Mouse (Mus musculus) midbrain, postnatal 0 days (tissue): ENCODE measurements around the gene Dmtf1. TPM values are rescaled to one million over a fixed set of nuclear protein-coding genes. Genes with fewer than 3 reads are reported as not detected.
"Not testable (repeated sequence)": the region's sequence is repeated elsewhere in the genome, so short reads cannot be mapped to it uniquely, and the experiment has no call there.

Source experiments
- ATAC-seq: fragments of 200-750 bp; cut with Nextera tagmentation; 2 replicates; pipeline ENCODE4 v1.8.0; 2017; ENCODE audit warnings: moderate number of reproducible peaks, mild to moderate bottlenecking, moderate TSS enrichment, moderate library complexity; ENCODE audit not compliant: low FRiP score
- DNase-seq: peaks from one replicate; pipeline ENCODE4 v3.0.0-alpha.2; 2015; ENCODE audit warnings: low spot score
- H3K27ac ChIP-seq: fragments of 300-500 bp; sonication (generic); 2 replicates; pipeline ENCODE4 v1.5.1; 2014; ENCODE audit warnings: low read depth, mild to moderate bottlenecking, low read length, mixed read lengths
- H3K27me3 ChIP-seq: fragments of 300-500 bp; sonication (generic); 2 replicates; pipeline ENCODE4 v1.6.1; 2014; ENCODE audit warnings: low read length, control low read depth, mixed read lengths; ENCODE audit not compliant: insufficient read depth
- H3K36me3 ChIP-seq: fragments of 300-500 bp; sonication (generic); 2 replicates; pipeline ENCODE4 v1.6.1; 2014; ENCODE audit warnings: low read length, control low read depth, mixed read lengths; ENCODE audit not compliant: insufficient read depth
- H3K4me1 ChIP-seq: fragments of 300-500 bp; sonication (generic); 2 replicates; pipeline ENCODE4 v1.6.1; 2014; ENCODE audit warnings: mild to moderate bottlenecking, control low read depth, antibody characterized with exemption, low read length, mixed read lengths; ENCODE audit not compliant: insufficient read depth
- H3K4me2 ChIP-seq: fragments of 300-500 bp; sonication (generic); 2 replicates; pipeline ENCODE4 v1.6.1; 2014; ENCODE audit warnings: low read depth, mild to moderate bottlenecking, low read length, mixed read lengths; ENCODE audit not compliant: poor library complexity, severe bottlenecking
- H3K4me3 ChIP-seq: fragments of 300-500 bp; sonication (generic); 2 replicates; pipeline ENCODE4 v1.5.1; 2014; ENCODE audit warnings: low read depth, mild to moderate bottlenecking, low read length, moderate library complexity
- H3K9ac ChIP-seq: fragments of 300-500 bp; sonication (generic); replicated peaks from 2 replicates; pipeline ENCODE4 v1.6.1; 2014; ENCODE audit warnings: mild to moderate bottlenecking, low read length, moderate library complexity, mixed read lengths; ENCODE audit not compliant: poor library complexity, severe bottlenecking
- H3K9me3 ChIP-seq: fragments of 300-500 bp; sonication (generic); 2 replicates; pipeline ENCODE4 v1.6.1; 2016; ENCODE audit warnings: low read length, control low read depth
- CTCF ChIP-seq: IDR thresholded peaks from 2 replicates; pipeline ENCODE4 v1.5.1; 2016; ENCODE audit warnings: antibody characterized with exemption, mild to moderate bottlenecking
- WGBS: fragments of 180-500 bp; shearing (Covaris S2); extraction: QIAGEN DNeasy Blood & Tissue Kit; methylation state at CpG from one replicate; pipeline ENCODE4 v1.1.7; 2014; 5-methylcytosine and 5-hydroxymethylcytosine counted together
- polyA plus RNA-seq: library from polyadenylated mRNA; unstranded; fragments of >200 nt; fragmentation: Nextera tagmentation; extraction: Ambion mirVana; gene quantifications from 2 replicates; pipeline ENCODE4 v1.2.1, GENCODE M21; 2015
- total RNA-seq: library from RNA; depleted of rRNA; stranded (reverse); fragments of >200 nt; gene quantifications from 2 replicates; pipeline ENCODE4 v1.2.3, GENCODE M21; 2014; rRNA removed

The Dmtf1 gene
- 38.7 and 42.5 TPM in 2 replicates for total RNA-seq
- polyA plus RNA-seq, result 29.7 and 31.3 TPM in 2 replicates

GRCm38 (mm10) chr5:9161456-9162041 is at the start of gene Dmtf1:
Gene Dmtf1, minus strand, starts transcription at chr5:9161776.
- Histone ChIP-seq H3K27me3 (no peaks in the 10 kb centered on the region), H3K4me1 (no peaks in the 10 kb centered on the region), H3K9me3 (no peaks in the 10 kb centered on the region), H3K36me3 (no peaks in the 10 kb centered on the region), H3K4me2 (peak within 1 kb of the TSS; percentile 68), H3K9ac (peak within 1 kb of the TSS; percentile 79), H3K27ac (peak within 1 kb of the TSS; percentile 97), H3K4me3 (peak within 1 kb of the TSS; percentile 90)
- peak; percentile 98 for ATAC-seq
- WGBS, result 1% methylated on average over 44 of the region's 64 CpGs
- TF ChIP-seq CTCF, result no peak
- peak; percentile 96 for DNase-seq

DNA sequence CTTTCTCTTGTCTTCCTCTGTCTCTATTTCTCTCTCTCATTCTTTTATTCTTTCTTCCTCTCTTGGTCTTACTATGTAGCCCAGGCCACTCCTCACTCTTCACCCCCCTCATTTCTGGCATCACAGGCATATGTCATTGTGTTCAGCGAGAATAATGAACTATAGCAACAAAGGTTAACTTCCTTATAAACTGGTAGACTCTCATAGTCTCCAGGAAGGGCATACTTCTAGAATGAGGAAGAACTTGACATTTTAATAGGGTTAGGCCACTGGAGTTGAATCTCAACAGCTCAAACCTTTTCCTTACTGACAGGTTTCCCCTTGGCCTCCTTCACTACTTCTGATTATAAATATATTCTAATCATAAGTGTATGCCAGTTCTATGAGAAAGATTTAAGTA is 24.9 kb upstream of the Dmtf1 start:
- Histone ChIP-seq H3K9me3 (no peaks in the 10 kb centered on the region), H3K9ac (no peak overlapping the region), H3K4me2 (no peak overlapping the region), H3K27me3 (no peaks in the 10 kb centered on the region), H3K4me3 (no peak overlapping the region), H3K4me1 (no peaks in the 10 kb centered on the region), H3K27ac (no peak overlapping the region), H3K36me3 (no peaks in the 10 kb centered on the region)
- ATAC-seq (no peak), DNase-seq (no peak)
- TF ChIP-seq CTCF, result no peak
- WGBS, result 72% methylated on average over 1 of the region's 1 CpGs

GRCm38 (mm10) chr5:9173295-9173694 is 11.7 kb upstream of the Dmtf1 start:
- H3K27ac ChIP-seq, result no peak overlapping the region
- no peak overlapping the region for H3K9ac ChIP-seq
- no peak overlapping the region for H3K4me2 ChIP-seq
- H3K4me1 ChIP-seq, result no peaks in the 10 kb centered on the region
- no peaks in the 10 kb centered on the region for H3K27me3 ChIP-seq
- no peak for DNase-seq
- H3K36me3 ChIP-seq, result no peaks in the 10 kb centered on the region
- no peak overlapping the region for H3K4me3 ChIP-seq
- 91% methylated on average over 2 of the region's 2 CpGs for WGBS
- ATAC-seq, result no peak
- TF ChIP-seq CTCF, result no peak
- no peaks in the 10 kb centered on the region for H3K9me3 ChIP-seq

DNA sequence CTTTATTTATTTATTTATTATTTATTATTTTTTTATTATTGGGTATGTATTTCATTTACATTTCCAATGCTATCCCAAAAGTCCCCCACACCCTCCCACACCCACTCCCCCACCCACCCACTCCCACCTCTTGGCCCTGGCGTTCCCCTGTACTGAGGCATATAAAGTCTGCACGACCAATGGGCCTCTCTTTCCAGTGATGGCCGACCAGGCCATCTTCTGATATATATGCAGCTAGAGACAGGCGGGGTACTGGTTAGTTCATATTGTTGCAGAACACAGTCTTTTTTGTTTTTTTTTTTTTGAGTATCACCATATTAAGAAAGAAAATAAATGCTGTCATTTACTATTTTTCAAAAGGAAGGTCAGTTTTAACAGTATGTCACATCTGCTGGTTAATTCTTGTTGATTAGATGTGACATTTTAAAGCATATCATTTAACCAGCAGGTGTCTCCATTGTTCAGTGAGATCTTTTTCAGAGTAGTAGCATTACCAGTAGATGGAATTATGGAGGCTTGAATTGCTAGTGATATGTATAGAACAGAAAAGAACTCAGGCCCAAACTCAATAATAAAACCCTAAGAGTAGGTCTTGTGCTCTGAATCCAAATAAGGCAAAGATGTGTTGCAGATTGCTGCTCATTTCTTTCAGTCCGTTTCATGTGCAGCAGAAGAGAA is 7.9 kb upstream of the Dmtf1 start:
- TF ChIP-seq CTCF, result peak; percentile 79
- not testable (repeated sequence) for H3K4me2 ChIP-seq, H3K4me3 ChIP-seq, H3K9ac ChIP-seq, H3K4me1 ChIP-seq, H3K36me3 ChIP-seq, H3K27me3 ChIP-seq, H3K27ac ChIP-seq, H3K9me3 ChIP-seq
- WGBS, result 58% methylated on average over 4 of the region's 5 CpGs
- DNase-seq (peak; percentile 71), ATAC-seq (peak; percentile 56; the same call in 1 of the 2 replicates)

DNA sequence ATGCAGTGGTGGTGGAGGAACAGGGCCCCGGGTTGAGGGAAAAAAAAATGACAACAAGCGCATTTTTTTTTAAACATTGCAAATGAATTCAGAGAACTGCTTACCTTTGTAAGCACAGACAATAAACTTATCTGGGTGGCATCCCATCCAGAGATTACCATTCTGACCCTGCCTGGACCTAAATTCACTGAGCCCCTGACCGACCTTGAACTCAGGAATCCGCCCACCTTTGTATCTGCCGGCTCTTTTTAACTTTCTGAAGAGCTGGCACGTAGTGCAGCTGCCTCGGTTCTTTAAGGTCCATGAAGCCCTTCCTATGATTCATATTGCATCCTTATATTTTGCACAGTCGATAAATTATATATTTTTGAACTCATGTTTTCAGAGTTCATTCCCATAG is 4.8 kb upstream of the Dmtf1 start:
- no peak overlapping the region for H3K27ac ChIP-seq
- DNase-seq (no peak), ATAC-seq (no peak)
- no peak overlapping the region for H3K4me3 ChIP-seq
- no peaks in the 10 kb centered on the region for H3K9me3 ChIP-seq
- no peaks in the 10 kb centered on the region for H3K36me3 ChIP-seq
- no peaks in the 10 kb centered on the region for H3K27me3 ChIP-seq
- no peak overlapping the region for H3K9ac ChIP-seq
- TF ChIP-seq CTCF, result no peak
- H3K4me2 ChIP-seq, result no peak overlapping the region
- no peaks in the 10 kb centered on the region for H3K4me1 ChIP-seq
- 77% methylated on average over 8 of the region's 8 CpGs for WGBS

GRCm38 (mm10) chr5:9165151-9165550 is 3.6 kb upstream of the Dmtf1 start:
- not testable (repeated sequence) for ATAC-seq, DNase-seq, H3K9me3 ChIP-seq, H3K27ac ChIP-seq, H3K36me3 ChIP-seq, H3K27me3 ChIP-seq, H3K4me2 ChIP-seq, H3K9ac ChIP-seq, H3K4me1 ChIP-seq, H3K4me3 ChIP-seq
- WGBS, result 88% methylated on average over 10 of the region's 10 CpGs
